Mouse (Mus musculus): ENCODE measurements around the gene Slc39a11. TPM values are rescaled to one million over a fixed set of nuclear protein-coding genes. Genes with fewer than 3 reads are reported as not detected.

Slc39a11 gene
- polyA plus RNA-seq, 1 experiment from 2014 or later: 25.4 TPM

GRCm38 (mm10) chr11:113627785-113628184 is 22.1 kb downstream of the Slc39a11 start:
- H3K4me2 ChIP-seq (replicated peaks; ENCODE audit: low read depth, low read length): no peak overlapping the region
- H3K27me3 ChIP-seq (ENCODE audit: insufficient read depth, low read length): no peaks in the 10 kb centered on the region
- no peaks in the 10 kb centered on the region for H3K9me3 ChIP-seq (ENCODE audit: low read length)
- no peak overlapping the region for H3K27ac ChIP-seq (ENCODE audit: low read length)
- H3K9ac ChIP-seq (replicated peaks; ENCODE audit: low read length): no peak overlapping the region
- no peaks in the 10 kb centered on the region for H3K36me3 ChIP-seq (ENCODE audit: insufficient read depth, low read length)
- no peak overlapping the region for H3K4me3 ChIP-seq (ENCODE audit: low read length)
- H3K4me1 ChIP-seq (ENCODE audit: insufficient read depth, low read length): no peaks in the 10 kb centered on the region; the same call in 1 of the 2 replicates
- 57% methylated on average over 4 of the region's 4 CpGs for whole genome bisulfite sequencing
- no peak for ATAC-seq (ENCODE audit: low FRiP score, low TSS enrichment)

GRCm38 (mm10) chr11:113625437-113625836 is 24.4 kb downstream of the Slc39a11 start:
- Histone ChIP-seq H3K4me3 (ENCODE audit: low read length) (no peak overlapping the region), H3K36me3 (ENCODE audit: insufficient read depth, low read length) (no peaks in the 10 kb centered on the region), H3K4me1 (ENCODE audit: insufficient read depth, low read length) (no peaks in the 10 kb centered on the region), H3K9ac (replicated peaks; ENCODE audit: low read length) (no peak overlapping the region), H3K27ac (ENCODE audit: low read length) (no peak overlapping the region), H3K27me3 (ENCODE audit: insufficient read depth, low read length) (peaks cover 17% of the 10 kb centered on the region), H3K9me3 (ENCODE audit: low read length) (no peaks in the 10 kb centered on the region), H3K4me2 (replicated peaks; ENCODE audit: low read depth, low read length) (no peak overlapping the region)
- ATAC-seq (ENCODE audit: low FRiP score, low TSS enrichment): no peak
- WGBS: 91% methylated on average over 18 of the region's 18 CpGs

DNA sequence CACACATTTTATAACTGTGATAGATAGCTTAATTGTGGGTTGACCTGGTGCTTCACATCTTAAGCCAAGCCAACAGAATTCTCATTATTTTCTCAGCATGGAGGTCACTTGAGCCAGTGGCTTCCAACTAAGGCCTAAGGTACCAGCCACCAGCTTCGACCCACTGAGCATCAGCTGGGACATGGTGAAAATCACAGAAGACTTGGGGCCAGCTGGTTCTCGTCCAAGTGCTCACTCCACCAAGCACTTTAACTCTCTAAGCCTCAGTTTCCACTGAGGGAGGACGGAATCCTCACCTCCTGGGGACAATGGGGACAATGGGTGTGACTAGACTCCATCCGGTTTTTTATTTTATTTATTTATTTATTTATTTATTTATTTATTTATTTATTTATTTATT is 27.9 kb downstream of the Slc39a11 start:
- H3K27me3 ChIP-seq (ENCODE audit: insufficient read depth, low read length): peaks cover 36% of the 10 kb centered on the region

DNA sequence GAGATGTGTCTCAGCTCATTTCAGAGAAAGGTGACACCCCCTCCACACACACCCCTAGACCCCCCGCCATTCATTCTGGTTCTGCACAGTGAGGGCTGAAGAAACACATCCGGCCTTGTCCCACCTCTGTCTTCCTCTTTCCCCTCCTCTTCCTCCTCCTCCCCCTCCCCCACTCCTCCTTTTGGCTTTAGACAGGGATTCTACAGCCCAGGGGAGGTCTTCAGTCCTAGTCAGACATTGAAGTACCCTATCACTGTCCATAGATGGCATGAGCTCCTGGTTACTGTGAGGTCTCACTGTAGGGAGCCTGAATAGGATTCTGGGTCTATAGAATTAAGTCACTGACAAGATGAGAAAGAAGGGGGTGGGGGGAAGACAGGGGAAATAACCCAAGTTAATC is 28.9 kb downstream of the Slc39a11 start:
- Histone ChIP-seq H3K27ac (ENCODE audit: low read length) (no peak overlapping the region), H3K36me3 (ENCODE audit: insufficient read depth, low read length) (no peaks in the 10 kb centered on the region), H3K4me2 (replicated peaks; ENCODE audit: low read depth, low read length) (no peak overlapping the region), H3K27me3 (ENCODE audit: insufficient read depth, low read length) (peaks cover 36% of the 10 kb centered on the region), H3K9ac (replicated peaks; ENCODE audit: low read length) (no peak overlapping the region), H3K4me3 (ENCODE audit: low read length) (no peak overlapping the region), H3K4me1 (ENCODE audit: insufficient read depth, low read length) (peaks cover 26% of the 10 kb centered on the region), H3K9me3 (ENCODE audit: low read length) (no peaks in the 10 kb centered on the region)
- WGBS: 72% methylated on average over 2 of the region's 2 CpGs
- ATAC-seq (ENCODE audit: low FRiP score, low TSS enrichment): no peak

More for the DNA sequence above, 27.9 kb downstream of the Slc39a11 start:
- 84% methylated on average over 4 of the region's 4 CpGs for WGBS
- H3K4me1 ChIP-seq (ENCODE audit: insufficient read depth, low read length): peaks cover 26% of the 10 kb centered on the region
- no peak overlapping the region for H3K4me3 ChIP-seq (ENCODE audit: low read length)
- no peak overlapping the region for H3K9ac ChIP-seq (replicated peaks; ENCODE audit: low read length)
- H3K9me3 ChIP-seq (ENCODE audit: low read length): no peaks in the 10 kb centered on the region
- ATAC-seq (ENCODE audit: low FRiP score, low TSS enrichment): no peak
- H3K4me2 ChIP-seq (replicated peaks; ENCODE audit: low read depth, low read length): no peak overlapping the region
- H3K36me3 ChIP-seq (ENCODE audit: insufficient read depth, low read length): no peaks in the 10 kb centered on the region
- H3K27ac ChIP-seq (ENCODE audit: low read length): no peak overlapping the region

DNA sequence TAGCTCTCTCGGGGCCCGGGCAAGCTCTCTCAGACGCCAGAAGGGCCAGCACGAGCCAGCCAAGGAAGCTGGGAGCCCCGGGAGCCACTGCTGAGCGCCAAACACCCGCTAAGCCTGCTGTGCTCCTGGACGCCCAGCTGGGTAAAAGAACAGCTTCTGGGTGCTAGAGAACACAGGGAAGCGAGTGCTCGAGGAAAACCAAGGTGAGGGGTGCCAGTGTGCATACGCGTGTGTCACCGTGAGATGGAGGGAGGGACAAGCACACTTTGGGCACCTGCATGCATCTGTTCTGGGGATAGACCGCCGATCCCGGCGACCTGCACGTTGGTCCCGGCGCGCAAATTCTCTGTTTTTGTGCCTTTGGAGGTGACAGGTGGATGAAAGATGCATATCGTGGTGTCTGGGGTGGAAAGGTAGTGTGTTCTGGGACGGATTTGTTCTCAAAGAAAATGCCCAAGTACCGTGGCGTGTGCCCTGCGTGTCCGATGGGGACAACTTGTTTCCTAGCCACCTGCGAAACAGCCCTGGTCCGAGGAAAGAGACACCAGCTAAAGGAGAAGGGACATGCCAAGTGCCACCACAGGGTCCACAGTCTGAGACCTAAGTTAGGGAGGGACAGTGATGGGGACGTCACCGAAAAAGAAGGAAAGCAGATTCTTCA is 30.3 kb downstream of the Slc39a11 start:
- Histone ChIP-seq H3K36me3 (ENCODE audit: insufficient read depth, low read length) (no peaks in the 10 kb centered on the region), H3K9ac (replicated peaks; ENCODE audit: low read length) (peak overlapping the region; percentile 65), H3K4me2 (replicated peaks; ENCODE audit: low read depth, low read length) (peak overlapping the region; percentile 94), H3K9me3 (ENCODE audit: low read length) (no peaks in the 10 kb centered on the region), H3K27ac (ENCODE audit: low read length) (no peak overlapping the region), H3K4me3 (ENCODE audit: low read length) (peak overlapping the region; percentile 51), H3K27me3 (ENCODE audit: insufficient read depth, low read length) (peaks cover 36% of the 10 kb centered on the region), H3K4me1 (ENCODE audit: insufficient read depth, low read length) (peaks cover 26% of the 10 kb centered on the region)
- WGBS: 2% methylated on average over 31 of the region's 31 CpGs
- no peak; the same call in 1 of the 2 replicates for ATAC-seq (ENCODE audit: low FRiP score, low TSS enrichment)

- H3K4me2 ChIP-seq (replicated peaks; ENCODE audit: low read depth, low read length): peak within 1 kb of the TSS; percentile 94
- under 1% methylated on average over 54 of the region's 54 CpGs for WGBS
- peak; percentile 84 for ATAC-seq (ENCODE audit: low FRiP score, low TSS enrichment)
- peak within 1 kb of the TSS; percentile 65 for H3K9ac ChIP-seq (replicated peaks; ENCODE audit: low read length)
- H3K9me3 ChIP-seq (ENCODE audit: low read length): no peaks in the 10 kb centered on the region
- peak within 1 kb of the TSS; percentile 51 for H3K4me3 ChIP-seq (ENCODE audit: low read length)
- H3K36me3 ChIP-seq (ENCODE audit: insufficient read depth, low read length): no peaks in the 10 kb centered on the region
- H3K27ac ChIP-seq (ENCODE audit: low read length): no peak within 1 kb of the TSS
- H3K4me1 ChIP-seq (ENCODE audit: insufficient read depth, low read length): peaks cover 26% of the 10 kb centered on the region
- peaks cover 36% of the 10 kb centered on the region for H3K27me3 ChIP-seq (ENCODE audit: insufficient read depth, low read length)
Measured at GRCm38 (mm10) chr11:113618672-113619419, 31.0 kb downstream of the Slc39a11 start, which contains the start of gene Sstr2. Gene Sstr2 (plus strand): TSS chr11:113619342.

DNA sequence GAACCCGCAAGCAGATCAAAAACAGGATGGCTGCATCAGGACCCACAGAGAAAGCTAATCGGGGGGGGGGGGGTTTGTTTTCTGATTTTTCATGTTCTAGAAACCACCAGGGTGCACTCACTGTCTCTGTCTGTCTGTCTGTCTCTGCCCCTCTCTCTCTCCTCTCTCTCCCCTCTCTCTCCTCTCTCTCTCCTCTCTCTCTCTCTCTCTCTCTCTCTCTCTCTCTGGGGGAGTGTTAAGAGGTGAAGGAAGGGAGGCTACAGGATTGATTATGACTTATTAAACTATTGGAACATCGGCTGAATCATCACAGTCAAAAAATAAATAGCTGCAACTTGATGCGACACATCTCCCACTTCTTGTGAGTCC is 31.6 kb downstream of the Slc39a11 start:
- peaks cover 26% of the 10 kb centered on the region for H3K4me1 ChIP-seq (ENCODE audit: insufficient read depth, low read length)
- H3K4me3 ChIP-seq (ENCODE audit: low read length): peak overlapping the region; percentile 51
- peak overlapping the region; percentile 94 for H3K4me2 ChIP-seq (replicated peaks; ENCODE audit: low read depth, low read length)
- H3K27me3 ChIP-seq (ENCODE audit: insufficient read depth, low read length): peaks cover 36% of the 10 kb centered on the region
- ATAC-seq (ENCODE audit: low FRiP score, low TSS enrichment): no peak
- H3K9me3 ChIP-seq (ENCODE audit: low read length): no peaks in the 10 kb centered on the region
- no peak overlapping the region for H3K27ac ChIP-seq (ENCODE audit: low read length)
- no peaks in the 10 kb centered on the region for H3K36me3 ChIP-seq (ENCODE audit: insufficient read depth, low read length)
- peak overlapping the region; percentile 65; the same call in 1 of the 2 replicates for H3K9ac ChIP-seq (replicated peaks; ENCODE audit: low read length)
- 15% methylated on average over 4 of the region's 4 CpGs for WGBS

GRCm38 (mm10) chr11:113617132-113617911 is 32.6 kb downstream of the Slc39a11 start:
- no peak for ATAC-seq (ENCODE audit: low FRiP score, low TSS enrichment)
- H3K27ac ChIP-seq (ENCODE audit: low read length): no peak overlapping the region
- 37% methylated on average over 14 of the region's 14 CpGs for WGBS
- H3K4me3 ChIP-seq (ENCODE audit: low read length): no peak overlapping the region
- no peaks in the 10 kb centered on the region for H3K9me3 ChIP-seq (ENCODE audit: low read length)
- H3K36me3 ChIP-seq (ENCODE audit: insufficient read depth, low read length): no peaks in the 10 kb centered on the region
- no peak overlapping the region for H3K4me2 ChIP-seq (replicated peaks; ENCODE audit: low read depth, low read length)
- H3K27me3 ChIP-seq (ENCODE audit: insufficient read depth, low read length): peaks cover 36% of the 10 kb centered on the region
- H3K9ac ChIP-seq (replicated peaks; ENCODE audit: low read length): no peak overlapping the region
- H3K4me1 ChIP-seq (ENCODE audit: insufficient read depth, low read length): peaks cover 28% of the 10 kb centered on the region

DNA sequence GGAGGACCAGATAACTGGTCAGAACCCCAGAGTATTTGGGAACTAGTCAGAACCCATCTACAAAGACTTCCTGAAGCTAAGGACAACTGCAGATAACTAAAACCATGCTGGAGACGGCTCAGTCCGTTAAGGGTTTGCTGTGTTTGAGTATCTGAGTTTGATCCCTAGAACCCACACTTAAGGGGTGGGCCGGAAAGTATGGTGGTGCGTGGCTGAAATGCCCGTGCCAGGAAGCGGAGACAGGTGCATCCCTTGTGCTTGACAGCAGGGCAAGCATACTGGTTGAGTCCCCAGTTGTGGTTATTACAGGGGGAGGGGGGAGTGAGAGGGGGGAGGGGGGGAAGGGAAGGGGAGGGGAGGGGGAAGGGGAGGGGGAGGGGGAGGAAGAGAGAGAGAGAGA is 35.4 kb downstream of the Slc39a11 start:
- no peak overlapping the region for H3K4me2 ChIP-seq (replicated peaks; ENCODE audit: low read depth, low read length)
- peaks cover 9% of the 10 kb centered on the region for H3K27me3 ChIP-seq (ENCODE audit: insufficient read depth, low read length)
- no peak overlapping the region for H3K27ac ChIP-seq (ENCODE audit: low read length)
- no peak for ATAC-seq (ENCODE audit: low FRiP score, low TSS enrichment)
- H3K9me3 ChIP-seq (ENCODE audit: low read length): no peaks in the 10 kb centered on the region
- H3K36me3 ChIP-seq (ENCODE audit: insufficient read depth, low read length): no peaks in the 10 kb centered on the region
- 88% methylated on average over 6 of the region's 6 CpGs for whole genome bisulfite sequencing
- H3K4me1 ChIP-seq (ENCODE audit: insufficient read depth, low read length): peaks cover 50% of the 10 kb centered on the region
- H3K4me3 ChIP-seq (ENCODE audit: low read length): no peak overlapping the region
- no peak overlapping the region for H3K9ac ChIP-seq (replicated peaks; ENCODE audit: low read length)

All from kidney, embryonic 16.5 days (tissue).